Mouse (Mus musculus) thymus, adult 2 months (tissue): Measurements from ENCODE around the gene Hnf4a. TPM values are rescaled to one million over a fixed set of nuclear protein-coding genes. Genes with fewer than 3 reads are reported as not detected.
A peak's percentile ranks its signal among the peaks of the same experiment; 100 is the strongest.

ENCODE experiments used
- DNase-seq: peaks from one replicate; pipeline ENCODE4 v3.0.0; 2021
- H3K27ac ChIP-seq: fragments of 200-500 bp; 2 replicates; pipeline ENCODE4 v1.5.1; 2012; ENCODE audit warnings: low read length, control low read depth; ENCODE audit not compliant: control insufficient read depth, insufficient read depth
- H3K27me3 ChIP-seq: fragments of 200-500 bp; 2 replicates; pipeline ENCODE4 v1.6.1; 2012; ENCODE audit warnings: mild to moderate bottlenecking, low read length, moderate library complexity, mixed read lengths; ENCODE audit not compliant: control insufficient read depth, insufficient read depth
- H3K36me3 ChIP-seq: fragments of 200-500 bp; 2 replicates; pipeline ENCODE4 v1.6.1; 2012; ENCODE audit warnings: mild to moderate bottlenecking, low read length, moderate library complexity; ENCODE audit not compliant: control insufficient read depth, insufficient read depth
- H3K4me1 ChIP-seq: fragments of 200-500 bp; replicated peaks from 2 replicates; pipeline ENCODE4 v1.6.1; 2012; ENCODE audit warnings: low read length; ENCODE audit not compliant: control insufficient read depth, insufficient read depth
- H3K4me3 ChIP-seq: fragments of 200-500 bp; 2 replicates; pipeline ENCODE4 v1.5.1; 2012; ENCODE audit warnings: mild to moderate bottlenecking, low read length, control low read depth, moderate library complexity; ENCODE audit not compliant: control insufficient read depth, insufficient read depth
- CTCF ChIP-seq: fragments of 200-500 bp; IDR thresholded peaks from 2 replicates; pipeline ENCODE4 v1.5.1; 2012; ENCODE audit warnings: mild to moderate bottlenecking, control low read depth, low read length, moderate library complexity, borderline replicate concordance; ENCODE audit not compliant: control insufficient read depth, poor library complexity, insufficient read depth; ENCODE audit errors: extremely low read depth
- POLR2A ChIP-seq: fragments of 200-500 bp; IDR thresholded peaks from 2 replicates; pipeline ENCODE4 v1.6.1; 2012; ENCODE audit warnings: mild to moderate bottlenecking, low read length, control low read depth, moderate library complexity; ENCODE audit not compliant: control insufficient read depth, poor library complexity, insufficient read depth; ENCODE audit errors: extremely low read depth
- WGBS: fragments of 180-500 bp; shearing (Covaris S2); methylation state at CpG from one replicate; pipeline ENCODE4 v1.1.7; 2018; 5-methylcytosine and 5-hydroxymethylcytosine counted together
- polyA plus RNA-seq: library from polyadenylated mRNA; depleted of rRNA; stranded (reverse); fragments of >200 nt; gene quantifications from 2 replicates; pipeline ENCODE4 v1.2.3, GENCODE M21; 2012

Hnf4a gene
- polyA plus RNA-seq, 1 experiment: 0.44 TPM

DNA sequence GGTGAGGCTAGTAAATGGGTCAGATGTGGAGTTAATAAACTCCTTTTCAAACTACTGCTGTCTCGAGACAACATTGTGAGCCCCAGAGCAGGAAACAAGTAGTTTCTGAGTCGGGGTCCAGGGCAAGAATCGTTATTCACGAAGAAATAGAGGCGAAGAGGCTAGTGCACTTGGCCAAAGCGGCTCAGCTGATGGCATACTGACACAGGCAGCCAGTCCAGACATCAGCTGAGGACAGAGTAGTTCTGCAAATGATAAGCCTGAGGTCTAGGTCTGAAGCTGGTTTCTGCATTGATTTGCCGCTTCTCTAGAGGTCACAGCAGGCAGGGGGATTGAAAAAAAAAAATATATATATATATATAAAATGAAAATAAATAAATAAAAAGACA, 95.1 kb downstream of the Hnf4a start:
- Histone ChIP-seq H3K27me3 (no peaks in the 10 kb centered on the region), H3K36me3 (no peaks in the 10 kb centered on the region), H3K4me1 (peaks cover 8% of the 10 kb centered on the region), H3K27ac (no peak overlapping the region), H3K4me3 (0 out of 2 replicates have a peak overlapping the region, but pooled peaks have one; percentile 90)
- no peak for DNase-seq
- WGBS: 66% methylated on average over 7 of the region's 7 CpGs
- TF ChIP-seq POLR2A (no peak), CTCF (no peak)

DNA sequence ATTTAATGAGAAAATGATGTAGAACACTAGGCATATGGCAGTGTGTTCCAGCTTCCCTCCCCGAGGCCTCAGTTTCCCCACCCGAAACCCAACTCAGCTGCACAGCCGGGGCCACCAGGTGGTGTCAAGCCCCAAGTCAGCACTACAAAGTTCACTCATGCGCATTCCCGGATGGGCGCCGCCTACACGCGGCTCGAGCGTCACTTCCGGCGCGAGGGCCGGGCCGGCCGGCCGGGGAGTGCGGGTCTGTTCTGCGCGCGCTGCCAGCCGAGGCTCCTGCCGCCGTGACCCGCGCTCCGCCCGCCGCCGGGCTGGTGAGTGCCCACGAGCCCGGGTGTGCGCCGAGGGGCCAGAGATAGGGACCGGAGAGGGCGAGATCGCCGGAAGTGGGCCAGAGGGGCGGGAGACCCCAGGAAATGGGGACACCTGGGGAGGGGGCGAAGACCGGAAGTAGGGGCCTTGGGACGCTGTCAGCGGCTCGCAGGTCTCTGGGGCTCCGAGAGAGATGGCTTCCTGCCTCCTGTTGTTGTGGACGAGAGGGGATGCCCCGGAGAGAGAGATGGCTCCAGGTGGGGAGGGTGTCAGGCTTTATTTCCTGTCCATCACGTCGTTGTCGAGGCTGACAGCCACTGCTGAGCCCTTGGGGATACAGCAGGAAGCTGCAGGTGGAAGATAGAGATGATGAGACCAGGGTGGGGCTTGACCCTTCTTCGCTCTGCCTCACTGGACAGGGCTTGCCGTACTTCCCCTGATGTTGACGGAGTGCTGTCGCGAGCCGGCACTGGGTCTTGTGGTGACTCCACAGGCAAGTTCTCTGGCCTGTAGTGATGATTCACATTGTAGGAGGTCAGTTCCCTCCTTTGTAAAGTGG, 95.7 kb downstream of the Hnf4a start, which contains the start of gene Ttpal:
Ttpal (plus strand) TSS at position 214 of the 871 bp plus-strand sequence.
- under 1% methylated on average over 57 of the region's 57 CpGs for WGBS
- peaks cover 8% of the 10 kb centered on the region for H3K4me1 ChIP-seq
- peak; percentile 86 for TF ChIP-seq CTCF
- peak; percentile 77; the same call in 1 of the 2 replicates for TF ChIP-seq POLR2A
- H3K27ac ChIP-seq: peak within 1 kb of the TSS; percentile 30; the same call in 1 of the 2 replicates
- no peaks in the 10 kb centered on the region for H3K27me3 ChIP-seq
- DNase-seq: peak; percentile 88
- no peaks in the 10 kb centered on the region; the same call in 1 of the 2 replicates for H3K36me3 ChIP-seq
- peak within 1 kb of the TSS; percentile 90 for H3K4me3 ChIP-seq

DNA sequence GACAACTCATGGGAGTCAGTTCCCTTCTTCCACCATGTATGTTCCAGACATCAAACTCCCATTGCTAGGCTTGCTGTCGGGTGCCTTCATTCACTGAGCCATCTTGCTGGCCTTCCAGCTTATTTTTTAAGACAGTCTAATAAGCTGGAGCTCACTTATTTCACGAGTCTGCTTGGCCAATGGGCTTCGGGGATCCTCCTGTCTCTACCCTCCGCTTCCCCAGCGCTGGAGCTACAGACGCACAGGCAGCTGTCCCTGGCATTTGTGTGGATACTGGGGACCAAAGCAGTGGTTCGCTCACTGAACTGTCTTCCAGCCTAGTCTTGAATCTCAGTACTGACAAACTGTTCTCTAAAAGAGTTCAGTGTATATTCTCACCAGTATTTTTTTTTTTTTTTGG, 99.6 kb downstream of the Hnf4a start:
- no peak for TF ChIP-seq POLR2A
- no peak for TF ChIP-seq CTCF
- DNase-seq: no peak
- WGBS: 94% methylated on average over 7 of the region's 7 CpGs
- peaks cover 8% of the 10 kb centered on the region for H3K4me1 ChIP-seq
- no peaks in the 10 kb centered on the region for H3K27me3 ChIP-seq
- no peak overlapping the region for H3K27ac ChIP-seq
- peaks cover 23% of the 10 kb centered on the region for H3K36me3 ChIP-seq
- no peak overlapping the region for H3K4me3 ChIP-seq

GRCm38 (mm10) chr2:163608008-163608407, 101.4 kb downstream of the Hnf4a start:
- Histone ChIP-seq H3K4me1 (peaks cover under 1% of the 10 kb centered on the region), H3K27me3 (no peaks in the 10 kb centered on the region), H3K4me3 (no peak overlapping the region), H3K27ac (no peak overlapping the region), H3K36me3 (peaks cover 30% of the 10 kb centered on the region)
- TF ChIP-seq POLR2A (no peak), CTCF (no peak)
- no peak for DNase-seq
- 95% methylated on average over 7 of the region's 7 CpGs for WGBS

GRCm38 (mm10) chr2:163609281-163609975, 102.8 kb downstream of the Hnf4a start:
- Histone ChIP-seq H3K4me3 (no peak overlapping the region), H3K27ac (no peak overlapping the region), H3K36me3 (peaks cover 43% of the 10 kb centered on the region), H3K4me1 (no peaks in the 10 kb centered on the region), H3K27me3 (no peaks in the 10 kb centered on the region)
- TF ChIP-seq CTCF: no peak
- no peak for TF ChIP-seq POLR2A
- WGBS: 96% methylated on average over 12 of the region's 12 CpGs
- DNase-seq: no peak

GRCm38 (mm10) chr2:163611176-163611575, 104.6 kb downstream of the Hnf4a start:
- TF ChIP-seq POLR2A (no peak), CTCF (no peak)
- H3K36me3 ChIP-seq: peaks cover 57% of the 10 kb centered on the region
- H3K4me3 ChIP-seq: no peak overlapping the region

More at GRCm38 (mm10) chr2:163611176-163611575, 104.6 kb downstream of the Hnf4a start:
- Histone ChIP-seq H3K27me3 (no peaks in the 10 kb centered on the region), H3K27ac (no peak overlapping the region), H3K4me1 (no peaks in the 10 kb centered on the region)
- 88% methylated on average over 9 of the region's 9 CpGs for WGBS
- no peak for DNase-seq
